Mouse (Mus musculus): ENCODE data around the gene Wdfy1.

The Wdfy1 gene

DNA sequence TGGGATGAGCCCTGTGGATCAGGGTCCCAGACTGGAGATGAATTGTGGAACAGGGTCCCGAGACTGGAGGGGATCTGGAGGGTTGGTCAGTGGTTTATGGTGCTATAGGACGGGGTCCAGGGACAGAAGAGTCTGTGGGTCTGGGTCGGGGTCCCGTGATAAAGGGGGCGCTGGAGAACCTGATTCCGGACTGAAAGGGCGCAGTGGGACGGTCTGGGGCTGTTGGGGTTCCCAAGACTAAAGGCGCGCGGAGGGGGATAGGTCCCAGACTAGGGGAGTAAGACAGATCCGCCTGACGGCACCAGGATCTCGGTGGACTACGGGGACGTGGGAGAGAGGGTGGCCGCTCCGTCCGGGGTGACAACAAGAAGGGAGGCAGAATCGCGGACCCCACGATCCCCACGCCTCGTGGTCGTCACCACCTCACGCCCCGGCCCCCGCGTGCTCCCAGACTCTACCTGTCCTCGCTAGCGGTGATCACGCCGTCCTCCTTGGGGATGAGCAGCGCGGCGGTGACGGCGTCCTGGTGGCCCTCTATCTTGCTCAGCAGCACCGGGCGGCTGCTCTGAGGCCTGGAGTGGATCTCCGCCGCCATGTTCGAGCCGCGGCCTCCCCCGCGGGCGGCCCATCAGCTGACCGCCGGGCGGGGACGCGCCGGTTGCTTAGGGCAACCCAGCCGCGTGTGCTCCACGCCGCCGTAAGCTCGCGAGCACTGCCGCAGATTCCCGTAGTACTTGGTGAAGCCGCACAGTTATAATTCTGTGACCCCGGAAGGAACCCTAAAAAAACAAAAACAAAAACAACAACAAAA, 14.6 kb downstream of the Wdfy1 start:
- peak; percentile 80 to 90 for DNase-seq (ENCODE audit: low spot score in 2 of 2)

GRCm38 (mm10) chr1:79760656-79761055, 15.3 kb downstream of the Wdfy1 start:
- no peak for DNase-seq (ENCODE audit: low spot score in 2 of 2)

- DNase-seq (ENCODE audit: low spot score in 2 of 2) = no peak
Measured at GRCm38 (mm10) chr1:79759436-79759972, 16.4 kb downstream of the Wdfy1 start.

- DNase-seq (ENCODE audit: low spot score in 2 of 2) = no peak
Measured at GRCm38 (mm10) chr1:79759006-79759405, 16.9 kb downstream of the Wdfy1 start.

- no peak for DNase-seq (ENCODE audit: low spot score in 2 of 2)
Measured at GRCm38 (mm10) chr1:79757597-79757996, 18.3 kb downstream of the Wdfy1 start.

GRCm38 (mm10) chr1:79757161-79757560, 18.8 kb downstream of the Wdfy1 start:
- DNase-seq (ENCODE audit: low spot score in 2 of 2) = no peak

DNA sequence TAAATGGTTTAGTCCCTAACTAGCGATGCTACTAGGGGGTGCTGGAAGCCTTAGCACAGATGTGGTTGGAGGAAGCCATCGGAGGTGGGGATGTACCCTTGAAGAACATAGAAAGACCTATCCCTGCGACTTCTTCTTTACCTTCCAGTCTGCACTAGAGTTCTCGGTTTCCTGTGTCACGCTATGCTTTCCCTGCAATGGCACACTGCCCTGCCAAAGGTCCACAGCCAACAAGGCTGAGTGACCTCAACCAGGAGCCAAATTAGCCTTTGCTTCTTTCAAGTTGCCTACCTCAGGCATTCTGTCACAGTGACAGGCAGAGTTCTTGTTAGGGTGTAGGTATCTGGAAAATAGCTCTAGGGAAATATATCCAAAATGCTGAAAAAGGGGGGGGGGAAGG, 19.5 kb downstream of the Wdfy1 start:
- DNase-seq (ENCODE audit: low spot score in 2 of 2) = no peak

GRCm38 (mm10) chr1:79755376-79755775, 20.6 kb downstream of the Wdfy1 start:
- no peak for DNase-seq (ENCODE audit: low spot score in 2 of 2)

- no peak for DNase-seq (ENCODE audit: low spot score in 2 of 2)
Measured at GRCm38 (mm10) chr1:79754936-79755335, 21.0 kb downstream of the Wdfy1 start.

- no peak for DNase-seq (ENCODE audit: low spot score in 2 of 2)
Measured at GRCm38 (mm10) chr1:79753456-79753855, 22.5 kb downstream of the Wdfy1 start.

DNA sequence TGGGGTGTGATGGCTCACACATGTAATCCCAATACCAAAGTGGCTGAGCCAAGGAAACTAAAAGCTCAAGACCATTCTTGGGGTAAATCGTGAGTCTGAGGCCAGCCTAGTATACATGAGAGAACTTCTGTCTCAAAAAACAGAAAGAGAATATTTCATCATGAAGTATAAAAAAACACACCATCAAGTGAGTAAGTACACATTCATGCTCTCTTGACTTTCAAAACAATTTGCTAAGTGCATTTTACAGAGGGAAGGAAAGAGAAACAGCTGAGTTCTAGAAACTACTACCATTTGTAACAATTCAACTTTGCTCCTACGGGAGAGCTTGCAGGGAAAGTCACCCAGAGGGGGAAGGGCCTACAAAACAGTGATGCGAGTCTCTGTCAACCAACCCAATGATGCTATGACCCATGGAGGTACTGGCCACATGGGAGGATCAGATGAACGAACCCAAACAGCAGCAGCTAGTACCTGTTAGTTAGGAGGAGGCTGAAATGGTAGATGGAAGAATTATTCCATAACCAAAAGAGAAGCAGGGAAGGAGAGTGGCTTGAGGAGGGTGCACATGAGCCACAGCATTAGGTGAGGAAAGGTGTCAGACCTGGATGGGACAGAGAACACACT, 23.1 kb downstream of the Wdfy1 start:
- DNase-seq (ENCODE audit: low spot score in 2 of 2) = no peak

GRCm38 (mm10) chr1:79752015-79752695, 23.8 kb downstream of the Wdfy1 start:
- DNase-seq (ENCODE audit: low spot score in 2 of 2) = no peak

DNA sequence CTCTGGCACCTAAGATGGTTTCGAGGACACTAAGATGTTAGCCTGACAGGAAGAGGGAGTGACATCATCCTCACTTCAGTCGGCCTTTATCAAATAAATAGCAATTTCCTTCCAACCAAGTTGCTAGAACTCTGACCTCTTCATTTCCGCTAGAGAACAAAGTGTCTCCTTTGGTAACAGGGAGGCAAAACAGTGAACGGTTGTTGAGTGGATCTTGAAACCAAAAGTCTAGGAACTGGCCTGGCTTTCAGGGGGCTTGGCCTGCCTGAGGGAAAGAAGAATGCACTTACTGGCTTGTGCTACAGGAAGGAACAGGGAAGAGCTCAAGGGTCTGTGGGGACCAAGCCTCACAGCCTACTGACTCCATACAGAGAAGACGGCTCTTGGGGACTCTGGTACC, 24.8 kb downstream of the Wdfy1 start:
- DNase-seq (ENCODE audit: low spot score in 2 of 2) = no peak

DNA sequence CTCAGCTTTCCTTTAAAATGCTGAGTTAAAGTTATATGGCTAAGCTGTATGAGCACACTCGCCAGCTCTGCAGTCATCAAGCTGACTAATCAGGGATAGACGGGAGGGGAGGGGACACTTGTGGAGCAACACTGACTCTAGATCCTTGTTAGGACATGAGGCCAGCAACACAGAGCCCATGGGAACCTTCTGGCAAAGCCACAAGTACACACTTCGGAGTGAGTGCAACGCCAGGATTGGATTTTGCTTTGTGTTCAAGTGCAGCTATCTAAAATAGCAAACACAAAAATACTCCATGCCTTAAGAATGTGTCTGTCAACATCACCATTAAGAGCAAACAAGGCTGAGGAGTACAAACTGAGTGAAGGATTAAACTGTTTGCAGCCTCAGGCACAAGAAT, 29.9 kb downstream of the Wdfy1 start:
- DNase-seq (ENCODE audit: low spot score in 2 of 2) = no peak

DNA sequence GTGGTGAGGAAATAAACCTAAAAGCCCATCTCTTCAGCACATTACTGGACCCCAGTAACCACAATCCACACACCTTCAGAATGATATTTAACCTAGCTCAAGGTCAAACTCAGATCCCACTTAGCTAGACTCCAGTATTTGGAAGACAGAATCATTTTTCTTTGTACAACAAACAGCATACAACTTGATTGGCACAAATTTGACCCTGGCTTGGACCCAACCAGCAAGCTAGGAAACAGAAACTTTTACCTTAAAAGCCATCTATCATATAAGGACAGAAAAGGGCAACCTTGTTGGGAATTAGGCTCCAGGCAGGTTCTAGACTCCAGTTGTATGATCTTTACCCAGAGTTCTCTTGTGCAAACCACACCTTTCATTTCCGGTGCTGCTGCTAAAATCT, 32.6 kb downstream of the Wdfy1 start:
- DNase-seq (ENCODE audit: low spot score in 2 of 2) = no peak

GRCm38 (mm10) chr1:79742949-79743348, 33.0 kb downstream of the Wdfy1 start:
- no peak for DNase-seq (ENCODE audit: low spot score in 2 of 2)

DNA sequence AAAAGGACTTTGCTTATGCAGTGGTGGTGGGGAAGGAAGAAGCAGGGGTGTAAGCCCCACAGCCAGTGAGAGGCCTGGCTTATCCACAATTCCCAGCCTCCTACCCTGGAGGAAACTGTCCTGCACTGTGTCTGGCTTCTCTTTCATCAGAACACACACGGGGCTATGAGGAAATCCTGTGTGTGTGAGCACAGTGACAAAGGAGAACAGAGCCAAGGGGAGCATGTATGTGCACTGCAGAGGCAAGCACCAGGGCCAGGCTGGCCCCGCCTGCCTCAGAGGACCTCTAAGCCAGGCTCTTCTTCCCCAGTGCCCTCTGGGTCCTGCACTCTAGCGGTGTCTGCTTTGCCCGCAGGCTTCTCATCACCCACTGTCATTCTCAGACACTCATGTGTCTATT, 34.9 kb downstream of the Wdfy1 start:
- no peak for DNase-seq (ENCODE audit: low spot score in 2 of 2)

- no peak for DNase-seq (ENCODE audit: low spot score in 2 of 2)
Measured at GRCm38 (mm10) chr1:79739726-79740125, 36.2 kb downstream of the Wdfy1 start.

DNA sequence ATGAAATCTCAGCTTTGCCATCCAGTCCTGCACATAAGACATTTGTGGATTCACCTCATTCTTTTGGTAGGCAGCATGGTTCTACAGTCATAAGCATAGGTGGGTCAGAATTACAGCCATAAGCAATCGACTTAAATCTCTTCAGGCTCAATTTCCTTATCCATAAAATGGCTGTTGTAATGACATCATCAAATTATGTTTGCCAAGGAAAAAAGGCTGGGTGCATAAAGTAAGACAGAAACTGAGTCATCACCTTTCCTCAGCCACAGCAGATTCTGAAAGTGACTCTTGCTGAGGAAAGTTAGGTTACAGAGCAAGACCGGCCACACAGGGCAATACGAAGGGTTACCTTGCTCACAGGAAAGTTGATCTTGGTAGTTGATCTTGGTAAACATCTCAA, 39.5 kb downstream of the Wdfy1 start:
- no peak for DNase-seq (ENCODE audit: low spot score in 2 of 2)

DNA sequence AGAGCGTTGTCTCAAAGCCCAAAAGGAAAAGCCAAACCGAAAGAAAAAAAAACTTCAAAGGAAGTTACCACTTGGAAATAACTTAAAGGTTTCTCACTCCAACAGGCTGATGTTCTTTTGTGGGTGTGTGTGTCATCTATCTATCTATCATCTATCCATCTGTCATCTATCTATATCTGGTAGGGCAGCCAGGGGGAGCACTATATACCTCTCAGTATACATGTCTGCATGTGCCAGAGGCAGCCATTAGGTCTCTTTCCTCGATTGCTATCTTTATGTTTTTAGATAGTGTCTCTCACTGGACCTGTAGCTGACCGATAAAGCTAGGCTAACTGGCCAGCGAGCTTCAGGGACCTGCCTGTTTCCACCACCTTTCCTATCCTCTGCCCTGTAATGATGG, 41.1 kb downstream of the Wdfy1 start:
- no peak for DNase-seq (ENCODE audit: low spot score in 2 of 2)

- no peak for DNase-seq (ENCODE audit: low spot score in 2 of 2)
Measured at GRCm38 (mm10) chr1:79714152-79714923, 61.6 kb downstream of the Wdfy1 start.

DNA sequence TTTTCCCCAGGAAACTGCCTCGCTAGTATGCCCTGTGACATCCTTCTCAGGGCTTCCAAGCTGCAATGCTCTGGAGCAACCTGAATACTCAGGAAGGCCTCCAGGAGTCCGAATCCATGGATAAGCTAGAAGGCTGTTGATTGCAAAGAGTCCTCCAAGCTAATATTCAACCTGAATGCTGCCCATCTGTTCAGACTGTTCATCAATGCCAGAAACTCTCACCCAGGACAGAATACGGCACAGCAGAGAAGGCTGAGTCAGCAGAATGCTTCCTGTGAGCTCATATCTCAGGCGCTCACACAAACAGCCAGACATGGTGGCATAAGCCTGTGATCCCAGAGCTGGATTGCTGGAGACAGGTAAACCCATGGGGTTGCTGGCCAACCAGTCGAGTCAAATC, 62.9 kb downstream of the Wdfy1 start:
- DNase-seq (ENCODE audit: low spot score in 2 of 2) = no peak

Data from spleen, postnatal 4 days (tissue).